Mouse (Mus musculus) thymus, postnatal 14 days (tissue): ENCODE results near the gene Arfgap1.

Experiments
- DNase-seq: peaks from one replicate; pipeline ENCODE4 v3.0.0; 2021

Gene Arfgap1

GRCm38 (mm10) chr2:180986449-180986848 lies 19.4 kb downstream of the Arfgap1 start, which contains the start of gene Col20a1:
Gene Col20a1 (plus strand): TSS chr2:180986535.
- no peak for DNase-seq

DNA sequence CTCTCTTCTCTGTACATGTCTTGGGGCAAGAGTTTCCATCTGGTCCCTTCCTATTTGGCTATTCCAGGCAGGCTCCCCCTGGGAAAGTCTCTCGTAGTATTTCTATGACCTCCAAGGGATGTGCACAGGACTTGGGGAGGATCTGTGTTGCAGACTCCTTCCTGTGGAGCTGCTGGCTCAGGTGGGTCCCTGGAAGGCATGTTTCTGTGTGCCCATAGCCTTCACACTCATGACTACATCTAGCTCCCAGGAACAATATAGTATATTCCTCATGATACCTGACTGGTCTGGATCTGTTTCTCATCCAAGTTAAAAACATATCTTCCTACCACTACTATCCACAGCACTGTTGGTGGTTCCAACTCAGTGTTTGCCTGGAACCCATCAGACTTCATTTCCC lies 20.0 kb downstream of the Arfgap1 start:
- DNase-seq = no peak

DNA sequence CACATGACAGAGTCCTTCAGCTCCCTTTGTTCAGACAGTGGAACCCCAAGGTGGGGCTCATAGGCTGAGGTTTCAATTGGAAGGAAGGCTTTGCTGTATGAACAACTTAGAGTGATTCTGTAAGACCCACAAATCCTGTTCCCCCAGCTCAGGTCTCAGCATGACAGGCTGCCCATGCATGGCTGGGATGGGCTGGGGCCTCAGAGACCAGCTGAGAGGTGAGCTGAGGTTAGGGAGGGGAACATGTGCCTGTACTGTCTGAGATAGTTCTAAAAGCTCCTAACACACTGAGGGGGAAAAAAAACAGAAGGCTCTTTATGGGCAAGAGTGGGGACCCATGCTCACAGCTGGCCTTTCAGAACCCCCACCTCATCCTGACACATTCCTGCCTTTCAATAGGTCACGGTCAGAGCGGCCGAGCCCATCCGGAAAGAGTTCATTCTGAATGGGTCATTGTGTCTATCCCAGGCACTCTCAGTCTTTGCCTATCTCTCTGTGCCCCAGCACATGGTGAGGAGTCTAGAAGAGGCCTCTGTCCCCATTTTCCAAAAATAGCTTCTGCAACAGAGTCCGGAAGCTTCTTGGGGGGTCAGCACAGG lies 20.5 kb downstream of the Arfgap1 start:
- no peak for DNase-seq

GRCm38 (mm10) chr2:180988347-180988913 lies 21.4 kb downstream of the Arfgap1 start:
- no peak for DNase-seq

GRCm38 (mm10) chr2:180988948-180989347 lies 21.9 kb downstream of the Arfgap1 start:
- no peak for DNase-seq

DNA sequence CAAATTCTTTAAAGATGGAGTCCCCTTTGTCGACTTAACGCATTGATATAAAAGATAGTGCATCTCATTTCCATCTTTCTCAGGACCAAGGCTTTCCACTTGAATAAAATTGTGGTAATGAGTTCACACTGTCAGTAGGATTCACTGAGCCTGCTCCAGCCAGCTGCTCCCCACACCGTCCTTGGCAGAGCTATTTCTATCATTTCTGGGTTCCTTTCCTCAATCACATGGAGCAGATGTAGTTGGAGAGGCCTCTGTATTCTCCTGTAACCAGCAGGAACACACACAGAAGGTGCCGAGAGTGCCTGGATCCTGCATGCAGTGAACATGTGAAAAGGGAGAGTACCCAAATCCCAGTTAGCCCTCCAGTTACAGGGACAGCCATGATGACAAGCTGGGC lies 23.3 kb downstream of the Arfgap1 start:
- DNase-seq = no peak

DNA sequence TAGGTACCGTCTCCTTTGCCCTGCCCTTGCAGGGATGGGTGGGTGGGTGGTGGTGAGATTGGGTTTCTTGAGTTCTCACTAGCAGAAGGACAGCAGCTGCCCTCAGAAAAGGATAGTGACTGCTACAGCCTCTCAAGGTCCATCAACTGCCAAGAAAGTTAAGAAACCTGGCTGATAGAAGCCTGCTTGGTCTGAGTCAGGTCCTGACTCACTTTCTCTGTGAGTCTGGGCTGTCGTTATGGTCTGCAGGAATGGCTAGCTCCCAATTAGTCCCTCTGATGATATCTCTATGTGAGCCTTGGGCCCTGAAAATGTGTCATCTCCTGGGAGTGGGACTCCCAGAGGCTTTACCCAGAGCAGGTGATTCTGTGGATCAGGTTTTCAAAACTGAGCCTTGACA lies 27.3 kb downstream of the Arfgap1 start:
- DNase-seq = no peak

DNA sequence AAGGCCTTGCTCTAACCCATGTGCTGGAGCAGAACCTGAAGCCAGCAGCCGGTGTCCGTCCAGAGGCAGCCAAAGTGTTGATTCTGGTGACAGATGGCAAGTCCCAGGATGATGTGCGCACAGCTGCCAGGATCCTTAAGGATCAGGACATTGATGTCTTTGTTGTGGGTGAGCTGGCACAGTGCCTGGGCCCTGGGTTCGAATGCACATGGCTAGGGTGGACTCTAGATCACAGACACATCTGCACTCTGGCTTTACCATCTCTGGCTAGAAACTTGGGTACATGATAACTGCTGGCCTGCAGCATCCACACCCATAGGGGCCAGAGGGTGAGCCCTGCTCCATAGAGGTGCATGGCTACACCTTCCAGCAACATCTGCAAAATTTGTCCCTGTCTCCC lies 28.4 kb downstream of the Arfgap1 start:
- no peak for DNase-seq

- DNase-seq = peak; percentile 24
Measured at GRCm38 (mm10) chr2:180996436-180996835, 29.4 kb downstream of the Arfgap1 start.

GRCm38 (mm10) chr2:180996905-180997304 lies 29.9 kb downstream of the Arfgap1 start:
- DNase-seq = no peak

DNA sequence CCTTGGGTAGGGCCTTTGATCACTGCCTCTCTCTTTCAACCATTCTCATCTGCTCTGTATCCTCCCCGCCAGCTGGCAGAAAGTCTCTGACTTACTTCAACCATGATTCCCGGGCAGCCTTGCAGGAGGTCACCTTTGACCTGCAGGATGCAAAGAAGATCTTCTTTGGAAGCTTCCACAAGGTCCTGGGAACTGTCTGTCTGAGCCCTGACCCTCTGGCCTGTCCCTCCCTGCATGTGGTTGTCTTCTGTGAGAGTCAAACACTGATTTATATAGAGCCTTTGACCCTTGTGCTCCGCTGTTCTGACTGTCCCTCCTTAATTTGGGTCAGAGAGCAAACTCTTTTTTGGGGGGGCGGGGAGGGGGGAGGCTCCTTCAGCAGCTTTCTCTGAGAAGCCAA lies 40.0 kb downstream of the Arfgap1 start:
- no peak for DNase-seq

- DNase-seq = no peak
Measured at GRCm38 (mm10) chr2:181008339-181008738, 41.3 kb downstream of the Arfgap1 start.

DNA sequence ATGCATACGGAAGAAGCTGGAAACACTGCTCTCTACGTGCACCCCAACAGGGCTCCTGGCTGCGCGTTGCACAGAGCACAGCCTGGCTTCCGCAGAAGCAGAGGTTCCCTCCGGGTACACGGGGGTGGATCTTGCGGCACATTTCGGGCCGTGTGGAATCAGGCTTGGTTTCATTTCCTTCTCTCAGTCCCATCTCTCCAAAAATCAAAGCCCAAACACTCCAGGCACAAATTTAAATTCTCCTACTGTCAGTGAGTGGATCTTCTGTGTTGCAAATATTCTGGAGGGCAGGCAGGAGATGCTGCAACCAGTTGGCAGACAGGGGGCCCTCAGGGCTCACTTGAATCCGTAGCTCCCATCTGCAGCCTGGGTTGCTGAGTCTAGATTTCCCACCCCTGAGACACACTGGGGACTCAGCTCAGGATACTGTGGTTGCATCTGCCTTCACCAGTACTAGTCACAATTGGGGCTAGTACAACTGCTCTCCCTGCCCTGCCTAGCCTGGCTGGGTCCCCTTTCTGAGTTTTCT lies 64.4 kb downstream of the Arfgap1 start:
- no peak for DNase-seq
